10 mouse cellular contexts compared by ENCODE assay signal in the genomic region with DNA sequence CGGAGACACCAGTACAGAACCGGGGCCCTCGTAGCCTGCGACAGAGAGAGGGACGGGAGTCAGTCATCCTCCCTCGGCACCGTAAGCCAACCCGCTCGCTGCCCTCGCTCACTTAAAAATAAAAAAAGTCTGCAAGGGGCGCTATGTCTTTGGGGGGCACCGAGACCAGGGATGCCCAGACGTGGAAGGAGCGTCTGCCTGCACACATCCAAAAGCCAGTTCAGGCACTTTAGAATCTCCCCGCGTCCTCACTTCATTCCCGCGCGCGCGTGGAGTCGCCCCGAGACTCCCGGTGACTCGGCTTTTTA. TPM values are rescaled to one million over a fixed set of nuclear protein-coding genes. Genes with fewer than 3 reads are reported as not detected.
A peak's percentile ranks its signal among the peaks of the same experiment; 100 is the strongest.
DNase-seq lines count a peak whose midpoint lies in the region; ATAC-seq lines count a peak whose summit lies in the region.
"Had no signal": no experiment of that assay in that cellular context is flagged by ENCODE, and none has a peak within 500 bp of the region (broad histone marks: within the 10 kb centered on the region; RNA-seq: fewer than 3 reads in every experiment).

No protein-coding gene starts in this region.

- H3K4me2 ChIP-seq in kidney, embryonic 16.5 days (replicated peaks; ENCODE audit: low read depth, low read length) = peak overlapping the region; percentile 95
- peak overlapping the region; percentile 91 for H3K4me2 ChIP-seq in embryonic facial prominence, embryonic 15.5 days (replicated peaks)
- H3K4me2 ChIP-seq in intestine, embryonic 15.5 days (replicated peaks) = peak overlapping the region; percentile 98
- peak overlapping the region; percentile 64 for H3K4me2 ChIP-seq in neural tube, embryonic 13.5 days

- no peak overlapping the region for H3K9ac ChIP-seq in kidney, embryonic 16.5 days (replicated peaks; ENCODE audit: low read length)
- peak overlapping the region; percentile 55 for H3K9ac ChIP-seq in embryonic facial prominence, embryonic 15.5 days
- H3K9ac ChIP-seq in intestine, embryonic 15.5 days = no peak overlapping the region
- no peak overlapping the region for H3K9ac ChIP-seq in neural tube, embryonic 13.5 days

- H3K27ac ChIP-seq in kidney, embryonic 16.5 days (ENCODE audit: low read length) = no peak overlapping the region
- H3K27ac ChIP-seq in embryonic facial prominence, embryonic 15.5 days (replicated peaks) = peak overlapping the region; percentile 80; the same call in 1 of the 2 replicates
- H3K27ac ChIP-seq in intestine, embryonic 15.5 days = no peak overlapping the region
- H3K27ac ChIP-seq in neural tube, embryonic 13.5 days (replicated peaks) = no peak overlapping the region
- H3K27ac ChIP-seq: left cerebral cortex, adult 2 months had no signal

- WGBS in kidney, embryonic 16.5 days = under 1% methylated on average over 25 of the region's 25 CpGs
- under 1% methylated on average over 25 of the region's 25 CpGs for WGBS in embryonic facial prominence, embryonic 15.5 days
- WGBS in intestine, embryonic 15.5 days = under 1% methylated on average over 25 of the region's 25 CpGs
- under 1% methylated on average over 25 of the region's 25 CpGs for WGBS in neural tube, embryonic 13.5 days

- H3K36me3 ChIP-seq in kidney, embryonic 16.5 days (ENCODE audit: insufficient read depth, low read length) = no peaks in the 10 kb centered on the region
- no peaks in the 10 kb centered on the region for H3K36me3 ChIP-seq in embryonic facial prominence, embryonic 15.5 days
- H3K36me3 ChIP-seq in intestine, embryonic 15.5 days = no peaks in the 10 kb centered on the region
- no peaks in the 10 kb centered on the region for H3K36me3 ChIP-seq in neural tube, embryonic 13.5 days

- H3K27me3 ChIP-seq in kidney, embryonic 16.5 days (ENCODE audit: insufficient read depth, low read length) = peaks cover 86% of the 10 kb centered on the region
- peaks cover 64% of the 10 kb centered on the region for H3K27me3 ChIP-seq in embryonic facial prominence, embryonic 15.5 days
- peaks cover 71% of the 10 kb centered on the region for H3K27me3 ChIP-seq in intestine, embryonic 15.5 days (replicated peaks)
- peaks cover 96% of the 10 kb centered on the region for H3K27me3 ChIP-seq in neural tube, embryonic 13.5 days

- ATAC-seq in kidney, embryonic 16.5 days (ENCODE audit: low FRiP score, low TSS enrichment) = no peak
- no peak for ATAC-seq in embryonic facial prominence, embryonic 15.5 days (ENCODE audit: insufficient number of reproducible peaks, low FRiP score, low TSS enrichment, low read depth)
- ATAC-seq in intestine, embryonic 15.5 days = no peak
- no peak for ATAC-seq in neural tube, embryonic 13.5 days (ENCODE audit: low read depth)

- H3K4me1 ChIP-seq in kidney, embryonic 16.5 days (ENCODE audit: insufficient read depth, low read length) = peaks cover 19% of the 10 kb centered on the region; the same call in 1 of the 2 replicates
- H3K4me1 ChIP-seq in embryonic facial prominence, embryonic 15.5 days = peaks cover 36% of the 10 kb centered on the region
- H3K4me1 ChIP-seq in intestine, embryonic 15.5 days (replicated peaks) = peaks cover 23% of the 10 kb centered on the region
- peaks cover 43% of the 10 kb centered on the region for H3K4me1 ChIP-seq in neural tube, embryonic 13.5 days (replicated peaks)

- DNase-seq in kidney, postnatal 10 days = no peak
- no peak for DNase-seq in layer of hippocampus, adult 18-20 months (ENCODE audit: low spot score in 2 of 2)
- no peak for DNase-seq in adrenal gland, postnatal 10 days
- DNase-seq in adrenal gland, postnatal 4 days (ENCODE audit: low spot score in 2 of 2) = no peak

- no peaks in the 10 kb centered on the region for H3K9me3 ChIP-seq in kidney, embryonic 16.5 days (ENCODE audit: low read length)
- no peaks in the 10 kb centered on the region for H3K9me3 ChIP-seq in embryonic facial prominence, embryonic 15.5 days (replicated peaks)
- H3K9me3 ChIP-seq in intestine, embryonic 15.5 days = no peaks in the 10 kb centered on the region
- H3K9me3 ChIP-seq in neural tube, embryonic 13.5 days = no peaks in the 10 kb centered on the region

- peak overlapping the region; percentile 63 for H3K4me3 ChIP-seq in kidney, embryonic 16.5 days (ENCODE audit: low read length)
- peak overlapping the region; percentile 62 for H3K4me3 ChIP-seq in embryonic facial prominence, embryonic 15.5 days (replicated peaks)
- peak overlapping the region; percentile 56 for H3K4me3 ChIP-seq in intestine, embryonic 15.5 days (replicated peaks)
- peak overlapping the region; percentile 39; the same call in 1 of the 2 replicates for H3K4me3 ChIP-seq in neural tube, embryonic 13.5 days

RNA-seq across cellular contexts. Expression of gene Gsc, which starts 1.0 kb away (rescaled TPM):
- not detected in 2 replicates for polyA plus RNA-seq in kidney, embryonic 16.5 days (2015; fragmentation: Nextera tagmentation; extraction: Ambion mirVana)
- polyA plus RNA-seq in embryonic facial prominence, embryonic 15.5 days (2015; fragmentation: Nextera tagmentation; extraction: Ambion mirVana) = 13.8 and 14.3 TPM in 2 replicates
- polyA plus RNA-seq in intestine, embryonic 15.5 days (2015; fragmentation: Nextera tagmentation; extraction: Ambion mirVana) = 0.40 and 0.64 TPM in 2 replicates
- not detected in 2 replicates for polyA plus RNA-seq in neural tube, embryonic 13.5 days (2015; fragmentation: Nextera tagmentation; extraction: Ambion mirVana)
- not detected for total RNA-seq in layer of hippocampus, adult 18-20 months (2021)
- total RNA-seq in adrenal gland, postnatal 10 days (2021) = under 1 TPM in 1 of 2 experiments, not detected in 1; 0.39 TPM
- under 1 TPM; 0.31 to 0.39 TPM for total RNA-seq in adrenal gland, postnatal 4 days (2021)
- total RNA-seq: left cerebral cortex, adult 2 months; MEL had no signal
